Mouse (Mus musculus) small intestine, adult 2 months (tissue): ENCODE data around the gene Zfp574.

Experiments used
- CTCF ChIP-seq: fragments of 200-500 bp; IDR thresholded peaks from 2 replicates; pipeline ENCODE4 v1.5.1; 2012; ENCODE audit warnings: low read depth, mild to moderate bottlenecking, control low read depth, inconsistent platforms, low read length, moderate library complexity, mixed read lengths; ENCODE audit not compliant: insufficient replicate concordance, insufficient read length; ENCODE audit errors: extremely low read depth
- POLR2A ChIP-seq: fragments of 200-500 bp; IDR thresholded peaks from 2 replicates; pipeline ENCODE4 v1.6.1; 2012; ENCODE audit warnings: low read depth, mild to moderate bottlenecking, control low read depth, inconsistent platforms, low read length, moderate library complexity

DNA sequence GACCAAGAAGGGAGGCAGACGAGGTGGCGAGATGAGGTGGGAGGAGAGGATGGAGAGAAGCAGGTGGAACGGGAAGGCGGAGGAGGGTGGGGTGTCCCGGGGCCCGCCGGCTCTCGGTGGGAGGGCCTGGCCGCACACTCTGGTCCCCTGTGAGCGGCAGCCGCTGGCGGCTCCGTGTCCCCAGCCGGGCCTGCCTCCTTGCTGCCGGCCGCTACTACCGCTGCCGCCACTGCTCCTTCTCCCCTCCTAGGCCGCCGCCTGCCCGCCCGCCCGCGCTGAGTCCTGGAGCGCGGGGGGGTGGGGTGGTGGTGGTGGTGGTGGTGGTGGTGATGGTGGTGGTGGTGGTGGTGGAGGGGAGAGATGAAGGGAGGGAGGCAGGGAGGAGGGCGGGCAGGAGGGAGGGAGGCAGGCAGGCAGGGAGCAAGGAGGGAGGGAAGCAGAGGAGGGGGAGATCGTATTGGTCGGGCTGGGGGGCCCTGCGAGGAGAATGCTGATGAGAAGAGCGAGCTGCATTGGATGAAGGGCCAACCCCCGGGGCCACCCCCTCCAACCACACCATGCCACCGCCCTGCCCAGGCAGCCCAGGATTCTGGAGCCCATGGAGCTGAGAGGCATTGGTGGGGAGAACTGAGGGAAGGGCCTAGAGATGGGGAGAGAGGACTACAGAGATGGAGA, 486 bp downstream of the Zfp574 start:
- TF ChIP-seq CTCF (no peak), POLR2A (no peak)
